Mouse (Mus musculus) embryonic facial prominence, embryonic 13.5 days (tissue): ENCODE measurements around the gene Scarb1. TPM values are rescaled to one million over a fixed set of nuclear protein-coding genes. Genes with fewer than 3 reads are reported as not detected.

Experiments used
- ATAC-seq: fragments of 200-750 bp; cut with Nextera tagmentation; 2 replicates; pipeline ENCODE4 v1.8.0; 2017; ENCODE audit warnings: low read depth; ENCODE audit not compliant: insufficient number of reproducible peaks, insufficient read depth, low FRiP score, low TSS enrichment
- H3K27ac ChIP-seq: fragments of 300-500 bp; sonication (generic); 2 replicates; pipeline ENCODE4 v1.5.1; 2015; ENCODE audit warnings: moderate library complexity, mild to moderate bottlenecking, inconsistent platforms
- H3K27me3 ChIP-seq: fragments of 300-500 bp; sonication (generic); 2 replicates; pipeline ENCODE4 v1.6.1; 2015; ENCODE audit warnings: mild to moderate bottlenecking, inconsistent platforms
- H3K36me3 ChIP-seq: fragments of 300-500 bp; sonication (generic); 2 replicates; pipeline ENCODE4 v1.6.1; 2015; ENCODE audit warnings: mild to moderate bottlenecking, inconsistent platforms
- H3K4me1 ChIP-seq: fragments of 300-500 bp; sonication (generic); 2 replicates; pipeline ENCODE4 v1.6.1; 2015; ENCODE audit warnings: inconsistent platforms
- H3K4me2 ChIP-seq: fragments of 300-500 bp; sonication (generic); 2 replicates; pipeline ENCODE4 v1.6.1; 2015; ENCODE audit warnings: moderate library complexity, mild to moderate bottlenecking, inconsistent platforms
- H3K4me3 ChIP-seq: fragments of 300-500 bp; sonication (generic); 2 replicates; pipeline ENCODE4 v1.5.1; 2015; ENCODE audit warnings: mild to moderate bottlenecking, inconsistent platforms
- H3K9ac ChIP-seq: fragments of 300-500 bp; sonication (generic); 2 replicates; pipeline ENCODE4 v1.6.1; 2015; ENCODE audit warnings: mild to moderate bottlenecking, inconsistent platforms
- H3K9me3 ChIP-seq: fragments of 300-500 bp; sonication (generic); 2 replicates; pipeline ENCODE4 v1.6.1; 2016; ENCODE audit warnings: inconsistent platforms
- WGBS: fragments of 180-500 bp; shearing (Covaris S2); methylation state at CpG from one replicate; pipeline ENCODE4 v1.1.7; 2015; ENCODE audit warnings: mixed read lengths; 5-methylcytosine and 5-hydroxymethylcytosine counted together
- polyA plus RNA-seq: library from polyadenylated mRNA; unstranded; fragments of >200 nt; fragmentation: Nextera tagmentation; extraction: Ambion mirVana; gene quantifications from 2 replicates; pipeline ENCODE4 v1.2.1, GENCODE M21; 2015

Gene Scarb1
- polyA plus RNA-seq, 1 experiment from 2014 or later, result 55.6 TPM

- WGBS, result 90% methylated on average over 7 of the region's 7 CpGs
- Histone ChIP-seq H3K4me1 (no peaks in the 10 kb centered on the region), H3K27ac (no peak overlapping the region), H3K9me3 (peaks cover 2% of the 10 kb centered on the region; the same call in 1 of the 2 replicates), H3K27me3 (no peaks in the 10 kb centered on the region), H3K9ac (no peak overlapping the region), H3K4me3 (no peak overlapping the region), H3K36me3 (peaks cover 90% of the 10 kb centered on the region), H3K4me2 (no peak overlapping the region)
- no peak for ATAC-seq
Observed at GRCm38 (mm10) chr5:125297171-125297570, 43.7 kb downstream of the Scarb1 start.

DNA sequence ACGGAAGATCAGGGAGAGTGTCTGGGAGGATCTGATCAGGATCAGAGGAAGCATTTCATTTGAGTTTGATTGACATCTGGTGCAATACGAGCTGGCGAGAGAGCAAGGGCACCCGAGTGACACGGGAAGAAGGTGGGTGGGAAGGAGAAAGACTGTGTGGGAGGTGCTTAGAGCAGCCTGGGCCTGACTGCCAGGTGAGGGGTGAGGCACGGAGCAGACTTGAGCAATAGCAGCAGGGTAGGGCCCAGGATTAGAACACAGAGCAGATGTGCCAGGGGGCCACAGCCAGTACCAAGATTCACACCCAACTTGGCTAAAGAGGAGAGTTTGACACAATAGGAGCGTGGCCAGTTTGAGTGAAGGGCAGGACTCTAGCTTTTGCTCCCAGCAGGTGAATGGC is 47.9 kb downstream of the Scarb1 start:
- Histone ChIP-seq H3K27ac (no peak overlapping the region), H3K4me1 (peaks cover 7% of the 10 kb centered on the region; the same call in 1 of the 2 replicates), H3K4me3 (no peak overlapping the region), H3K9me3 (no peaks in the 10 kb centered on the region; the same call in 1 of the 2 replicates), H3K4me2 (no peak overlapping the region), H3K27me3 (no peaks in the 10 kb centered on the region), H3K36me3 (peaks cover 68% of the 10 kb centered on the region), H3K9ac (0 out of 2 replicates have a peak overlapping the region, but pooled peaks have one; percentile 3)
- ATAC-seq, result no peak
- 34% methylated on average over 7 of the region's 7 CpGs for WGBS

DNA sequence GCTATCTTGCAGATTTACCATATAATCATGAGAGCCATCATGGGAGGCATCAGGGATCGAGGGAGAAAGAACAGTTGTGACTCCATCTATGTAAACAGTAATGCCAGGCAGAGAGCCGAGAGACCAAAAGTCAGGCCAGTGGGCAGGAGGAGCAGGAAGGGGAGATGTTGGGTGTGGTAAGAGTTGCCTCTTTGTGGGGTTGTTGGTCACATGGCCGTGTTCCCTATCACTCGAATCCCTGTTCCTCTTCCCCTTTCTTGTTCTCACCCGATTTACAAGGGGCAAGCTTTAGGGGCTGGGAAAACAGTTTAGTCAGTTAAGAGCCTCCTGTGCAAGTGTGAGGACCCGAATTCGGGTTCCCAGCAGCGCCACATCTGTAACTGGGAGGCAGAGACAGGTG is 49.0 kb downstream of the Scarb1 start:
- no peaks in the 10 kb centered on the region for H3K27me3 ChIP-seq
- H3K27ac ChIP-seq, result no peak overlapping the region
- no peak overlapping the region for H3K9ac ChIP-seq
- H3K4me2 ChIP-seq, result no peak overlapping the region
- no peak for ATAC-seq
- H3K4me3 ChIP-seq, result no peak overlapping the region
- no peaks in the 10 kb centered on the region; the same call in 1 of the 2 replicates for H3K9me3 ChIP-seq
- peaks cover 67% of the 10 kb centered on the region for H3K36me3 ChIP-seq
- 89% methylated on average over 8 of the region's 8 CpGs for WGBS
- peaks cover 7% of the 10 kb centered on the region; the same call in 1 of the 2 replicates for H3K4me1 ChIP-seq

DNA sequence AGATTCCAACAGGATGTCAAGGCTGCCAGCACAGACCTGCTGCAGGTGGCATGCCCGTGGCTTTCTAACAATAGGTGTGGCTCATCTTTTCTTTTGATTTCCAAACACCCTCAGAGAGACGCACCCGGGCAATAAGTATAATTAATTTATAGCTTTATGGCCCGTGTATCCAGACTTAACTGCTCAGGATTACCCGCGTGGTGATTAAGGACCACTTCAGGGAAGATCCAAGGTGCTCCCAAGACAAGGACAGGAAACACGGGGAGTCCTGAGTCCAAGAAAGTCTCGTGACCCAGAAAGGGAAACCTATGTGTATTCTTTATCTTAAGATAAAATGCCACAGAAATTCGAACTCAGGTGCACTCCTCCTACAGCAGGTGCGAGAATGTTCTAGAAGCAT is 49.5 kb downstream of the Scarb1 start:
- H3K27ac ChIP-seq, result no peak overlapping the region
- H3K4me3 ChIP-seq, result no peak overlapping the region
- peaks cover 67% of the 10 kb centered on the region for H3K36me3 ChIP-seq
- no peak overlapping the region for H3K9ac ChIP-seq
- H3K4me1 ChIP-seq, result peaks cover 7% of the 10 kb centered on the region; the same call in 1 of the 2 replicates
- H3K9me3 ChIP-seq, result no peaks in the 10 kb centered on the region; the same call in 1 of the 2 replicates
- WGBS, result 91% methylated on average over 10 of the region's 10 CpGs
- H3K27me3 ChIP-seq, result no peaks in the 10 kb centered on the region
- H3K4me2 ChIP-seq, result no peak overlapping the region
- no peak for ATAC-seq

DNA sequence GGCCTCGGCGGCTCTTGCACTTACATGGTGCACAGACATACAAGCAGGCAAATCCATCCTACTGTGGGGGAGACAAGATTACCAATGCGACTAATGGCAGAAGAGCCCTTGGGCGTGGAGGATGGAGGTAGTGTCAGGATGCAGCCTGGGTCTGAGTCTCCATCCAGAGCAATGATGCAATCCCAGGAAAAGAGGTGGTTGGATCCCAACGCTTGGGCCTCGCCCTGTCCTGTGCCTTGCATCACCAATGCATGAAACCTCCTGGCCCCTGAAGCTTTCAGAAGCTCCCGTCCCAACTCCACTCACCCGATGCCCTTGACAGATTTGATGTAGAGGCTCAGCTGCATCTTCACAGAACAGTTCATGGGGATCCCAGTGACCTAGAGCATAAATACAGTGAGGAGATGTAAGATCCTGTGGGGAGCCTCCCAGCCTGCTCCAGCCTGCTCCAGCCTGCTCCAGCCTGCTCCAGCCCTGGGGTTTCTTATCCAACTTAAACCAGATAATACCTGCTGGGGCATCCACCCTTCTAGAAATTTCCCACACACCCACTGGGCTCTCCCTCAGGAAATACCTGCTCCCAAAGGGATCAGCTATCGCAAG is 53.7 kb downstream of the Scarb1 start:
- Histone ChIP-seq H3K27me3 (no peaks in the 10 kb centered on the region), H3K4me2 (no peak overlapping the region), H3K4me1 (peaks cover 13% of the 10 kb centered on the region), H3K9me3 (no peaks in the 10 kb centered on the region), H3K9ac (no peak overlapping the region), H3K4me3 (no peak overlapping the region), H3K36me3 (peaks cover 34% of the 10 kb centered on the region), H3K27ac (no peak overlapping the region)
- WGBS, result 93% methylated on average over 9 of the region's 9 CpGs
- no peak for ATAC-seq

DNA sequence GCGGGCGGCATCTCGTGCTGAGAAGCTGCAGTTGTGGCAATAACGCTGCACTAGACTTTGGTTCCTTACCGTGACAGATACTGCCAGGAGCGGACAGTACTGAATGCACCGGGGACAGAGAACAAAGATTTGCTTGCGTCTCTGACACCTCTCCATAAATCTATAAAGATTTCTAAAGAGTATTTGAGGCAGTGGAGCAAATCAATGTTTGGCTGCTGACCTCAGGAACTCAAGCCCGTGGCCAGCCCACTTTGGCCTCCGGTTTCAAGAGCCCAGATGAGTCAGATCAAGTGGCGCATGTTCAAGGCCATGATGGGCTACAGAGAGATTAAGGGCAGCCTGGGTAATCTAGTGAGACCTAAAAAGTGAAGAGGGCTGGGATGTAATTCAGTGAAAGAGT is 54.8 kb downstream of the Scarb1 start:
- no peak overlapping the region for H3K9ac ChIP-seq
- 89% methylated on average over 11 of the region's 11 CpGs for WGBS
- peaks cover 27% of the 10 kb centered on the region for H3K36me3 ChIP-seq
- H3K4me1 ChIP-seq, result peaks cover 13% of the 10 kb centered on the region
- no peaks in the 10 kb centered on the region for H3K27me3 ChIP-seq
- ATAC-seq, result no peak
- H3K9me3 ChIP-seq, result no peaks in the 10 kb centered on the region
- no peak overlapping the region for H3K4me3 ChIP-seq
- no peak overlapping the region for H3K4me2 ChIP-seq
- H3K27ac ChIP-seq, result no peak overlapping the region

DNA sequence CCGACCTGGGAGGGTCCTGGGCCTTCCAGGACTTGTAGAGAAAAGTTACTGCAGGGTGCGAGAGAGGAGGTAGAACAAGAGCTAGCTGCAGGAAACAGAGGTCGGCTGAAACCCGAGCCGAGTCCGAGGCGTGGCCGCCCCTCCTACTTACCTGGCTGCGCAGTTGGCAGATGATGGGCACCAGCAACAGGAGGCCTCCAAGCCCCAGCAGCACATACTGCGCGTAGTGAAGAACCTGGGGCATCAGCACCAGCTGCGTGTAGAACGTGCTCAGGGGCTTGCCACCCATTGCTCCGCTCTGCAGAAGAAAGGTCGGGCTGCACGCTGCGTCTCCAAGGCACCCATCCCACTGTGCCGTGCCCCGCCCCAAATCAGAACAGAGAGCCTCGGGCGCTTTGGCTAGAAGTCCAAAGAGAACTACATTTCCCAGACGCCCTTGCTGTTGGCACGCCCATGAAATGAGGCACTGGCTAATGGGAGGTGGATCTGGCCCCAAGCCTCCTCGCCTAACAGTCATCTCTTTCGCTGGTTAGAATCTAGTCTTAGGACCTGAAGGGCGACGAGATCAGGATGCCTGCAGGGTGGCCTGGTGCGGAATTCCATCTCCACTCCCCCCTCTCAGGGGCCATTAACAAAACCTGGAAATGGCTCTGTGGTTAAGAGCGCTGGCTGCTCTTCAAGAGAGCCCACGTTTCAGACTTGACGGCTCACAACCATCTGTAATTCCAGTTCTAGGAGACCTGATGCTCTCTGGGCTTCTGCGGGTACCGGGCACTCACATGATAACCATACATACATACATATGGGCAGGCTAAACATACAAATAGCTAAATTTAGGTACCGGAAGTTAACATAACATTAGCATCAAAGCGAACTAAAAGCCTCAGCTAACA is 56.9 kb downstream of the Scarb1 start:
- no peaks in the 10 kb centered on the region for H3K27me3 ChIP-seq

GRCm38 (mm10) chr5:125279216-125279615 is 61.7 kb downstream of the Scarb1 start:
- no peak overlapping the region for H3K4me3 ChIP-seq
- H3K36me3 ChIP-seq, result peaks cover 13% of the 10 kb centered on the region
- no peaks in the 10 kb centered on the region for H3K27me3 ChIP-seq
- no peak for ATAC-seq
- no peaks in the 10 kb centered on the region for H3K9me3 ChIP-seq
- WGBS, result 25% methylated on average over 7 of the region's 7 CpGs
- peak overlapping the region; percentile 55 for H3K27ac ChIP-seq
- peak overlapping the region; percentile 16; the same call in 1 of the 2 replicates for H3K9ac ChIP-seq
- H3K4me1 ChIP-seq, result peaks cover 22% of the 10 kb centered on the region
- H3K4me2 ChIP-seq, result no peak overlapping the region

More for the DNA sequence above, 56.9 kb downstream of the Scarb1 start:
- peak overlapping the region; percentile 45 for H3K4me3 ChIP-seq
- peaks cover 25% of the 10 kb centered on the region for H3K36me3 ChIP-seq
- H3K4me2 ChIP-seq, result peak overlapping the region; percentile 69
- H3K9ac ChIP-seq, result peak overlapping the region; percentile 61
- peak; percentile 74 for ATAC-seq
- peaks cover 20% of the 10 kb centered on the region for H3K4me1 ChIP-seq
- peak overlapping the region; percentile 52 for H3K27ac ChIP-seq
- 12% methylated on average over 35 of the region's 35 CpGs for WGBS
- H3K9me3 ChIP-seq, result no peaks in the 10 kb centered on the region

DNA sequence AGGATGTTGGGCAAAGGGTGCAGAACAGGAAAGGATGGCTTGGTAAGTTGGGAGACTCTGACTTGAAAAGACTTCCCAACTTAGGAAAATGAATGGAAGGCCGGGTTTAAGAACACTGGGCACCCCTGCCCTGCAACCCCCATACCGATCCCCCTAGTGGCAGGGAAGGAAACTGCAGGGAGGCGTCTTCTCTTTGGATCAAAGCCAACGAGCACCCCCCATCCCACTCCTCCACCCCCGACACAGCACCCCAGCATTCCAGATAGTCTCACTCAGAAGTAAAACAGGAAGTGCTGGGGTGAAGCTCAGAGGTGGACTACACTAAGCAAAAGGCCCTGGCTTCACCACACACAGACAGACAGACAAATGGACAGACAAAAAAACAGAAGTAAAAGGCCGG is 62.6 kb downstream of the Scarb1 start:
- WGBS, result 31% methylated on average over 6 of the region's 6 CpGs
- no peak for ATAC-seq
- Histone ChIP-seq H3K4me2 (no peak overlapping the region), H3K36me3 (peaks cover 13% of the 10 kb centered on the region), H3K9ac (no peak overlapping the region), H3K4me3 (no peak overlapping the region), H3K9me3 (no peaks in the 10 kb centered on the region), H3K4me1 (peaks cover 25% of the 10 kb centered on the region), H3K27me3 (no peaks in the 10 kb centered on the region), H3K27ac (no peak overlapping the region)

GRCm38 (mm10) chr5:125277313-125277712 is 63.6 kb downstream of the Scarb1 start:
- Histone ChIP-seq H3K27ac (no peak overlapping the region), H3K4me1 (peaks cover 25% of the 10 kb centered on the region), H3K36me3 (peaks cover 13% of the 10 kb centered on the region), H3K4me3 (no peak overlapping the region), H3K9ac (no peak overlapping the region), H3K9me3 (no peaks in the 10 kb centered on the region), H3K4me2 (no peak overlapping the region), H3K27me3 (no peaks in the 10 kb centered on the region)
- 83% methylated on average over 6 of the region's 6 CpGs for WGBS
- no peak for ATAC-seq

- Histone ChIP-seq H3K27me3 (no peaks in the 10 kb centered on the region), H3K9ac (no peak overlapping the region), H3K9me3 (no peaks in the 10 kb centered on the region), H3K4me2 (no peak overlapping the region), H3K4me3 (no peak overlapping the region), H3K36me3 (peaks cover 13% of the 10 kb centered on the region), H3K4me1 (peaks cover 25% of the 10 kb centered on the region), H3K27ac (no peak overlapping the region)
- ATAC-seq, result no peak
- WGBS, result 84% methylated on average over 4 of the region's 4 CpGs
Observed at GRCm38 (mm10) chr5:125276765-125277164, 64.1 kb downstream of the Scarb1 start.
